Mouse (Mus musculus) embryonic facial prominence, embryonic 13.5 days (tissue): Measurements from ENCODE around the gene Trp53. TPM values are rescaled to one million over a fixed set of nuclear protein-coding genes. Genes with fewer than 3 reads are reported as not detected.

Source experiments
- ATAC-seq: fragments of 200-750 bp; cut with Nextera tagmentation; 2 replicates; pipeline ENCODE4 v1.8.0; 2017; ENCODE audit warnings: low read depth; ENCODE audit not compliant: insufficient number of reproducible peaks, insufficient read depth, low FRiP score, low TSS enrichment
- H3K27ac ChIP-seq: fragments of 300-500 bp; sonication (generic); 2 replicates; pipeline ENCODE4 v1.5.1; 2015; ENCODE audit warnings: moderate library complexity, mild to moderate bottlenecking, inconsistent platforms
- H3K27me3 ChIP-seq: fragments of 300-500 bp; sonication (generic); 2 replicates; pipeline ENCODE4 v1.6.1; 2015; ENCODE audit warnings: mild to moderate bottlenecking, inconsistent platforms
- H3K36me3 ChIP-seq: fragments of 300-500 bp; sonication (generic); 2 replicates; pipeline ENCODE4 v1.6.1; 2015; ENCODE audit warnings: mild to moderate bottlenecking, inconsistent platforms
- H3K4me1 ChIP-seq: fragments of 300-500 bp; sonication (generic); 2 replicates; pipeline ENCODE4 v1.6.1; 2015; ENCODE audit warnings: inconsistent platforms
- H3K4me2 ChIP-seq: fragments of 300-500 bp; sonication (generic); 2 replicates; pipeline ENCODE4 v1.6.1; 2015; ENCODE audit warnings: moderate library complexity, mild to moderate bottlenecking, inconsistent platforms
- H3K4me3 ChIP-seq: fragments of 300-500 bp; sonication (generic); 2 replicates; pipeline ENCODE4 v1.5.1; 2015; ENCODE audit warnings: mild to moderate bottlenecking, inconsistent platforms
- H3K9ac ChIP-seq: fragments of 300-500 bp; sonication (generic); 2 replicates; pipeline ENCODE4 v1.6.1; 2015; ENCODE audit warnings: mild to moderate bottlenecking, inconsistent platforms
- H3K9me3 ChIP-seq: fragments of 300-500 bp; sonication (generic); 2 replicates; pipeline ENCODE4 v1.6.1; 2016; ENCODE audit warnings: inconsistent platforms
- WGBS: fragments of 180-500 bp; shearing (Covaris S2); methylation state at CpG from one replicate; pipeline ENCODE4 v1.1.7; 2015; ENCODE audit warnings: mixed read lengths; 5-methylcytosine and 5-hydroxymethylcytosine counted together
- polyA plus RNA-seq: library from polyadenylated mRNA; unstranded; fragments of >200 nt; fragmentation: Nextera tagmentation; extraction: Ambion mirVana; gene quantifications from 2 replicates; pipeline ENCODE4 v1.2.1, GENCODE M21; 2015

Gene Trp53
- polyA plus RNA-seq, 1 experiment from 2014 or later = 186 TPM

DNA sequence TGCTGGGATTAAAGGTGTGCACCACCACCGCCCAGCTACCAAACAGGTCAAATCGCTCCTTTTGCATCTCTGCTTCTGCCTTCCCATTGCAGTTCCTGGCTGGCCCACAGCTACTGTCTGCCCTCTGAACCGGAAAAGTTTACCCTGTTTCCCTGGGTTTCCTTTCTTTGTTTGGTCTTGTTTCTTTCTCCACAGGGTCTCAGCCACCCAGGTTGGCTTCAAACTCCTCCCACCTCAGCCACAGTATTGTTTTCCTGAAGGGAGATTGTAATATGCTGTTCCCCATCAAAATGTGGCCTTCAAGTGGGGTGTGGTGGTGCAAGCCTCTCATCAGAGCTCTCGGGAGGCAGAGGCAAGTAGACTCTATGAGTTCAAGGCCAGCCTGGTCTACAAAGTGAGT, 28.8 kb upstream of the Trp53 start:
- H3K4me1 ChIP-seq = peaks cover 31% of the 10 kb centered on the region
- no peaks in the 10 kb centered on the region for H3K27me3 ChIP-seq
- no peak for ATAC-seq

DNA sequence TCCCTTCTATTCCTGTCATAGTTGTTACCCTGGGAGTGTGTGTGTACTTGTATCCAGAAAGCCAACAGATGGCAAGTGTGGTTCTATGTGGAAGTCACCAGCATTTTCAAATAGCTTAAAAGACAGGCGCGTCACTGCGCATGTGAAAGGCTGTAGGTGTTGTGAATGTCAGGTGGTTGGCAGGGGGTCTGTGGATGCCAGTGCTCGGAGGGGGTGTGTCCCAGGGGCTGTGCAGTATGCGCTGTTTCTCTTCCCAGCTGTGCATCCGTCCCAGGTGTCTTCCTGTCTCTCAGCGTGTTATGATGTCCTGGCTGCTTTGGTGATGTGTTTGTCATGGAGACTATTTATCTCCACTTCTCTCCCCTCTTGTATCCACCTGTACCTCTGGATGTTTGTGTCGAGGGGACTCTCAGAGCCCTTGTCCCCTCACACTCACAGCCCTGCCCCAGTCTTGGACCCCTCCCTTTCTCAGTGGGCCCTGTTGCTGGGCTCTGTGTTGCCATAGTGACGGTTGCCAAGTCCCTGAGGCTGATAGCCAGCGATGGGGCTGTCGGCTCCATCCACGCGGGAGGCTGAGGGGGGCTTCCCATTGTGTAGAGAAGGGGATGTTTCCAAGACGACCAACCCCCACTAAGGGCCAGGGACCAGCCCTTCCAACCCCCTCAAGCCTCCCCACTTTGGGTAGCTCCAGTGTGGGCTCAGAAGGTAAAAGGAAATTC, 27.4 kb upstream of the Trp53 start:
- Histone ChIP-seq H3K9me3 (no peaks in the 10 kb centered on the region), H3K9ac (peak overlapping the region; percentile 28; the same call in 1 of the 2 replicates), H3K4me3 (no peak overlapping the region), H3K36me3 (peaks cover 27% of the 10 kb centered on the region), H3K4me2 (no peak overlapping the region), H3K4me1 (peaks cover 36% of the 10 kb centered on the region), H3K27ac (no peak overlapping the region), H3K27me3 (no peaks in the 10 kb centered on the region)
- 22% methylated on average over 14 of the region's 14 CpGs for WGBS
- no peak for ATAC-seq

More for the DNA sequence above, 28.8 kb upstream of the Trp53 start:
- no peak overlapping the region for H3K9ac ChIP-seq
- peaks cover 21% of the 10 kb centered on the region for H3K36me3 ChIP-seq
- 65% methylated on average over 4 of the region's 4 CpGs for WGBS
- H3K4me3 ChIP-seq = no peak overlapping the region
- no peak overlapping the region for H3K27ac ChIP-seq
- no peak overlapping the region for H3K4me2 ChIP-seq
- no peaks in the 10 kb centered on the region for H3K9me3 ChIP-seq

DNA sequence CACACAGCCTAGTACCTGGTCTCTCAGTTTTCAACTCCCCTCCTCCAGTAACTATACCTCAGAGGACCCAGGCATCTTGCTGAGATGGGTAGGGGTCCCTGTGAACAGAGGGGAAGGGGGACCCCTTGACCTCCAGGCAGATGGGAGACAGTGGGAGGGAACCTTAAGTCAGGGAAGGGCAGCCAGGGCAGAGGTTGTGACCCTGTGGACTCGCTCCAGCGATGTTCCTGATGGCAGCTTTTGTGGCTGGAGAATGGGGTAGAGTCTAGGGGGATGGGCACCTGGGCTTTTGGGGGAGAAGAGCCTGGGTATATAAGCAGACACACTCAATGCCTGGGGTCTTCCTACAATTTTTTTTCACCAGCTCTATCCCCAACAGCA, 26.8 kb upstream of the Trp53 start:
- WGBS = 22% methylated on average over 2 of the region's 2 CpGs
- peak overlapping the region; percentile 28; the same call in 1 of the 2 replicates for H3K9ac ChIP-seq

DNA sequence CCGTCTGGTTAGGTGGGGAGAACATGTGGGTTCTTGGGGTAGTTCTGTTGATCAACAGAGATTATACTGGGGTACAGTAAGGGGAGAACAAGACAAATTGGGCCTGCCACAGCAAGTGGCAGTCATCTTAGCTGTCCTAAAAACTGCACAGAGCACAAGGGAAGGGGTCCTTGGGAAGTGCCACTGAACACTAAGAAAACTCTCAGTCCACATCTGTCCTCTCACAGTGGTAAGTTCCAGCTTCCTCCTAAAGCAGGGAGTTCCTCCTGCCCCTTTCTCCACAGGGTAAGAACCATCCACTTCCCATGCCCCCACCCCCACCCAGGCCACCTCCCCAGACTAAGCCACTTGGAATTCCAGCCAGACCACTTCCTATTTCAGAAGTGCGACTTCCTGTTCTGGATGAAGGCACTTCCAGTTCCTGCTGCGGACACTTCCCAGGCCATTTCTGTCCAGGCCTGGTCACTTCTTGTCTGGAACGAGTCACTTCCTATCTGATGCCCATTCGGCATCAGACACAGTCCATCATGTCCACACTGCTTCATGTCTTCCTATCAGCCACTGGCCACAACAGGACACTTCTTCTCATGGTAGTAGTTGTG, 25.5 kb upstream of the Trp53 start:
- H3K36me3 ChIP-seq = peaks cover 27% of the 10 kb centered on the region
- H3K4me3 ChIP-seq = no peak overlapping the region
- ATAC-seq = no peak
- H3K4me2 ChIP-seq = no peak overlapping the region
- no peak overlapping the region for H3K27ac ChIP-seq
- no peak overlapping the region for H3K9ac ChIP-seq
- no peaks in the 10 kb centered on the region for H3K27me3 ChIP-seq
- H3K9me3 ChIP-seq = no peaks in the 10 kb centered on the region
- WGBS = 82% methylated on average over 5 of the region's 5 CpGs
- H3K4me1 ChIP-seq = peaks cover 44% of the 10 kb centered on the region

More for the DNA sequence above, 26.8 kb upstream of the Trp53 start:
- Histone ChIP-seq H3K9me3 (no peaks in the 10 kb centered on the region), H3K36me3 (peaks cover 27% of the 10 kb centered on the region), H3K27ac (no peak overlapping the region), H3K27me3 (no peaks in the 10 kb centered on the region), H3K4me1 (peaks cover 38% of the 10 kb centered on the region), H3K4me2 (no peak overlapping the region), H3K4me3 (no peak overlapping the region)
- ATAC-seq = no peak

DNA sequence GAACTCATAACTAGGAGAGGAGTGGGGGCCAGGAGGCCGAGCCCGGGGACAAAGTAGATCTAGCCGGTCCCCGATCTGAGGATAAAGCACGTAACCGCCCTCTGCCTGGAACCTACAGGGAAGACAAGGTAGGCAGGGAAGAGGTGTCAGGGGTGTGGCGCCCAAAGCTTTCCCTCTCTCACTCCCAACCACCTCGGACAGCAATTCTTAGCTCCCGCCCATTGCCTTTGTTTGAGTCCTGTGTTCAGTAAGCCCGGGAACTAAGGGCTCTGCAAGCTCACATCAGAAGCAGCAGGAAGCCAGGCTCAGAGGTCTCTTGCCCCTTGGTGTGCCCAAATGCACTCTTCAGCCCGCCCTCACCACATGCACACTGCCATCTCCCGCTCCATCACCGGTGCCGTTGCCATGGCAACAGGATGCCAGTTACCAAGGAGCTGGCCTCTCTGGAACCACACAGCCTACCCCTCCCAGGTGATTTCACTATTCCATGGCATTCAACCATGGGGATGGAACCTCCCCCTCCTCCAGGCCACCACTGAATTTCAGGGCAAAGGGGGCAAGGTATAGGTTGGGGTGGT, 22.7 kb upstream of the Trp53 start:
- Histone ChIP-seq H3K9me3 (no peaks in the 10 kb centered on the region), H3K27me3 (no peaks in the 10 kb centered on the region), H3K9ac (peak overlapping the region; percentile 54; the same call in 1 of the 2 replicates), H3K4me1 (peaks cover 65% of the 10 kb centered on the region), H3K4me3 (no peak overlapping the region), H3K4me2 (peak overlapping the region; percentile 92), H3K27ac (no peak overlapping the region), H3K36me3 (peaks cover 38% of the 10 kb centered on the region)
- 34% methylated on average over 14 of the region's 14 CpGs for WGBS
- ATAC-seq = no peak

- Histone ChIP-seq H3K27me3 (no peaks in the 10 kb centered on the region), H3K36me3 (peaks cover 49% of the 10 kb centered on the region), H3K9ac (peak overlapping the region; percentile 93), H3K9me3 (no peaks in the 10 kb centered on the region), H3K4me2 (peak overlapping the region; percentile 92), H3K27ac (no peak overlapping the region), H3K4me1 (peaks cover 54% of the 10 kb centered on the region), H3K4me3 (peak overlapping the region; percentile 72)
- ATAC-seq = no peak
- WGBS = 59% methylated on average over 6 of the region's 6 CpGs
Measured at GRCm38 (mm10) chr11:69558756-69559155, 21.4 kb upstream of the Trp53 start.

- Histone ChIP-seq H3K36me3 (peaks cover 51% of the 10 kb centered on the region), H3K27me3 (no peaks in the 10 kb centered on the region), H3K4me1 (peaks cover 54% of the 10 kb centered on the region), H3K4me2 (peak overlapping the region; percentile 92), H3K9me3 (no peaks in the 10 kb centered on the region), H3K27ac (peak overlapping the region; percentile 85; the same call in 1 of the 2 replicates), H3K9ac (peak overlapping the region; percentile 93), H3K4me3 (peak overlapping the region; percentile 72)
- WGBS = 14% methylated on average over 5 of the region's 5 CpGs
- no peak for ATAC-seq
Measured at GRCm38 (mm10) chr11:69559183-69559582, 21.0 kb upstream of the Trp53 start.

GRCm38 (mm10) chr11:69559851-69560765, 20.1 kb upstream of the Trp53 start, which contains the start of gene Efnb3:
Gene Efnb3, minus strand, starts transcription at chr11:69560205.
- peak within 1 kb of the TSS; percentile 93 for H3K9ac ChIP-seq
- under 1% methylated on average over 57 of the region's 59 CpGs for WGBS
- no peaks in the 10 kb centered on the region for H3K9me3 ChIP-seq
- H3K27ac ChIP-seq = peak within 1 kb of the TSS; percentile 85
- H3K4me3 ChIP-seq = peak within 1 kb of the TSS; percentile 72
- H3K27me3 ChIP-seq = no peaks in the 10 kb centered on the region
- H3K36me3 ChIP-seq = peaks cover 46% of the 10 kb centered on the region
- peak within 1 kb of the TSS; percentile 92 for H3K4me2 ChIP-seq
- peaks cover 54% of the 10 kb centered on the region for H3K4me1 ChIP-seq
- peak; percentile 67 for ATAC-seq

GRCm38 (mm10) chr11:69560896-69561854, 19.0 kb upstream of the Trp53 start:
- Histone ChIP-seq H3K9me3 (no peaks in the 10 kb centered on the region), H3K36me3 (peaks cover 46% of the 10 kb centered on the region), H3K27ac (peak overlapping the region; percentile 85), H3K4me3 (peak overlapping the region; percentile 72), H3K4me1 (peaks cover 54% of the 10 kb centered on the region), H3K9ac (peak overlapping the region; percentile 93), H3K27me3 (no peaks in the 10 kb centered on the region), H3K4me2 (peak overlapping the region; percentile 92)
- ATAC-seq = 0 out of 2 replicates have a peak, but pooled peaks have one; percentile 12
- 11% methylated on average over 16 of the region's 16 CpGs for WGBS

- peaks cover 34% of the 10 kb centered on the region for H3K4me1 ChIP-seq
- 46% methylated on average over 13 of the region's 13 CpGs for WGBS
Measured at GRCm38 (mm10) chr11:69563373-69563772, 16.8 kb upstream of the Trp53 start.

More at GRCm38 (mm10) chr11:69563373-69563772, 16.8 kb upstream of the Trp53 start:
- Histone ChIP-seq H3K9ac (no peak overlapping the region), H3K27ac (no peak overlapping the region), H3K4me3 (no peak overlapping the region), H3K9me3 (no peaks in the 10 kb centered on the region), H3K4me2 (no peak overlapping the region), H3K27me3 (no peaks in the 10 kb centered on the region), H3K36me3 (peaks cover 59% of the 10 kb centered on the region)
- no peak for ATAC-seq
